Mouse (Mus musculus): ENCODE data around the gene Hspg2. TPM values are rescaled to one million over a fixed set of nuclear protein-coding genes. Genes with fewer than 3 reads are reported as not detected.

Gene Hspg2
- total and polyA plus RNA-seq, 3 experiments, result 1.3 to 14.0 (median 5.5) TPM

- Histone ChIP-seq H3K4me3 (replicated peaks in 1 of 3; ENCODE audit: low read depth in 2 of 3, low read length in 2 of 3, poor library complexity in 1 of 3) (no peak overlapping the region), H3K4me1 (ENCODE audit: control insufficient read depth in 1 of 2, insufficient read depth in 2 of 2) (peaks cover 16 to 59% of the 10 kb centered on the region in 2 experiments; a peak in 3 of 4 replicates), H3K4me2 (ENCODE audit: insufficient read depth, low read depth, poor library complexity, severe bottlenecking) (no peak overlapping the region), H3K9ac (ENCODE audit: insufficient read depth, low read depth) (no peak overlapping the region), H3K36me3 (replicated peaks in 1 of 2; ENCODE audit: control insufficient read depth in 1 of 2, insufficient read depth in 1 of 2, low read length in 1 of 2) (no peaks in the 10 kb centered on the region), H3K27me3 (replicated peaks) (no peaks in the 10 kb centered on the region), H3K27ac (ENCODE audit: insufficient read depth, low read depth) (no peak overlapping the region), H3K9me3 (replicated peaks; ENCODE audit: low read length) (no peaks in the 10 kb centered on the region), H3K79me2 (replicated peaks; ENCODE audit: control insufficient read depth, extremely low read depth, insufficient read depth, poor library complexity, severe bottlenecking) (no peaks in the 10 kb centered on the region)
- dilution Hi-C loops (cut with MboI; ENCODE audit: extremely low pct_ligation_motif_present, extremely low pct_unique_long_range_greater_than_20kb, low sequenced_read_pairs) (no loop called here), in situ Hi-C loops (cut with MboI; ENCODE audit: low pct_ligation_motif_present, low pct_unique_long_range_greater_than_20kb, low sequenced_read_pairs) (no loop called here)
- DNase-seq (ENCODE audit: extremely low read depth), result no peak
- TF ChIP-seq NRF1 (IDR thresholded peaks at IDR 0.05; ENCODE audit: low read depth, low read length) (no peak), KAT2A (IDR thresholded peaks at IDR 0.05; ENCODE audit: insufficient replicate concordance, low read length) (no peak), UBTF (IDR thresholded peaks at IDR 0.05; ENCODE audit: low read depth, low read length) (no peak), JUND (conservative IDR thresholded peaks at IDR 0.05; ENCODE audit: low read depth, low read length) (no peak), TBP (conservative IDR thresholded peaks at IDR 0.05; ENCODE audit: low read depth, low read length) (no peak)
Observed at GRCm38 (mm10) chr4:137485258-137485960, 16.8 kb downstream of the Hspg2 start.

- H3K36me3 ChIP-seq (replicated peaks in 1 of 2; ENCODE audit: control insufficient read depth in 1 of 2, insufficient read depth in 1 of 2, low read length in 1 of 2), result no peaks in the 10 kb centered on the region
- H3K4me2 ChIP-seq (ENCODE audit: insufficient read depth, low read depth, poor library complexity, severe bottlenecking), result no peak overlapping the region
Observed at GRCm38 (mm10) chr4:137486081-137487014, 17.8 kb downstream of the Hspg2 start.

More at GRCm38 (mm10) chr4:137486081-137487014, 17.8 kb downstream of the Hspg2 start:
- Histone ChIP-seq H3K9ac (ENCODE audit: insufficient read depth, low read depth) (no peak overlapping the region), H3K9me3 (replicated peaks; ENCODE audit: low read length) (no peaks in the 10 kb centered on the region), H3K79me2 (replicated peaks; ENCODE audit: control insufficient read depth, extremely low read depth, insufficient read depth, poor library complexity, severe bottlenecking) (no peaks in the 10 kb centered on the region), H3K27me3 (replicated peaks) (no peaks in the 10 kb centered on the region), H3K27ac (ENCODE audit: insufficient read depth, low read depth) (no peak overlapping the region), H3K4me1 (ENCODE audit: control insufficient read depth in 1 of 2, insufficient read depth in 2 of 2) (peaks cover 16 to 50% of the 10 kb centered on the region in 2 experiments; a peak in 3 of 4 replicates), H3K4me3 (replicated peaks in 1 of 3; ENCODE audit: low read depth in 2 of 3, low read length in 2 of 3, poor library complexity in 1 of 3) (no peak overlapping the region)
- in situ Hi-C loops (cut with MboI; ENCODE audit: low pct_ligation_motif_present, low pct_unique_long_range_greater_than_20kb, low sequenced_read_pairs), result no loop called here
- dilution Hi-C loops (cut with MboI; ENCODE audit: extremely low pct_ligation_motif_present, extremely low pct_unique_long_range_greater_than_20kb, low sequenced_read_pairs), result no loop called here
- TF ChIP-seq JUND (conservative IDR thresholded peaks at IDR 0.05; ENCODE audit: low read depth, low read length), result no peak
- TF ChIP-seq ZKSCAN1 (IDR thresholded peaks at IDR 0.05; ENCODE audit: borderline replicate concordance, low read depth, low read length), result no peak
- no peak for TF ChIP-seq NRF1 (IDR thresholded peaks at IDR 0.05; ENCODE audit: low read depth, low read length)
- TF ChIP-seq BHLHE40 (IDR thresholded peaks at IDR 0.05; ENCODE audit: low read depth, low read length), result no peak
- no peak for TF ChIP-seq TCF12 (IDR thresholded peaks at IDR 0.05; ENCODE audit: low read depth, low read length)
- no peak for TF ChIP-seq USF2 (conservative IDR thresholded peaks at IDR 0.05; ENCODE audit: low read depth, low read length)
- TF ChIP-seq ZNF384 (IDR thresholded peaks at IDR 0.05; ENCODE audit: low read depth, low read length), result no peak
- no peak for TF ChIP-seq POLR2AphosphoS2 (IDR thresholded peaks at IDR 0.05; ENCODE audit: low read depth, low read length)
- no peak for TF ChIP-seq IRF4 (IDR thresholded peaks at IDR 0.05; ENCODE audit: low read depth, low read length)
- TF ChIP-seq NELFE (IDR thresholded peaks at IDR 0.05; ENCODE audit: low read depth, low read length), result no peak
- no peak for TF ChIP-seq JUN (IDR thresholded peaks at IDR 0.05; ENCODE audit: insufficient read depth, low read depth, low read length)
- no peak for TF ChIP-seq MAFK (IDR thresholded peaks at IDR 0.05; ENCODE audit: insufficient replicate concordance, low read length)
- no peak for TF ChIP-seq MAX (IDR thresholded peaks at IDR 0.05; ENCODE audit: low read length)
- TF ChIP-seq POLR2A (IDR thresholded peaks at IDR 0.05; ENCODE audit: low read depth, low read length), result no peak
- TF ChIP-seq PAX5 (IDR thresholded peaks at IDR 0.05; ENCODE audit: low read length), result no peak
- TF ChIP-seq USF1 (IDR thresholded peaks at IDR 0.05; ENCODE audit: low read depth, low read length), result no peak
- no peak for TF ChIP-seq ELF1 (IDR thresholded peaks at IDR 0.05; ENCODE audit: low read depth, low read length)
- TF ChIP-seq SIN3A (IDR thresholded peaks at IDR 0.05; ENCODE audit: low read length), result no peak
- TF ChIP-seq SMC3 (IDR thresholded peaks at IDR 0.05; ENCODE audit: low read depth, low read length), result no peak
- no peak for DNase-seq (ENCODE audit: extremely low read depth)

Data from CH12.LX (cell line).